ENCODE assay signal across 17 mouse cellular contexts in the genomic region with DNA sequence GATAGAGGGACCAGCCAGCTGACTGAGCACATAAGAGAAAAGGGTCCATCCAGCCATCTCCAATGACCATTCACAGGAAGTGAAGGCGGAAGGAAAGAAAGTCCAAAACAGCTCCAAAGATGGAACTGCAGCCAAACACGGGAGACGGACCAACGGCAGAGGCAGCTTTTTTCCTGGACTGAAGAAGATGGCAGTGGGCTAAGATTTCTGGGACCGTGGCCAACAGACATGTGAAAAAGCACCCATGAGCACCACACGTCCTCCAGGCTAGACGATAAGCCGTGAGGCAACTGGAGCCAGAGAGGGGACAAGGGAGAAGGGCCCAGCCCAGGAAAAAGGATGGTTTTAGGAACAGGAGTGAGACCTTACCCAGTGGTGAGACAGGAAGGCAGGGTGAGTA. TPM values are rescaled to one million over a fixed set of nuclear protein-coding genes. Genes with fewer than 3 reads are reported as not detected.
DNase-seq lines count a peak whose midpoint lies in the region; ATAC-seq and TF ChIP-seq lines count a peak whose summit lies in the region.
"Had no signal": no experiment of that assay in that cellular context is flagged by ENCODE, and none has a peak within 500 bp of the region (broad histone marks: within the 10 kb centered on the region; RNA-seq: fewer than 3 reads in every experiment).

No protein-coding gene starts in this region.

- no peak overlapping the region for H3K4me2 ChIP-seq in kidney, embryonic 15.5 days
- H3K4me2 ChIP-seq: limb, embryonic 15.5 days; neural tube, embryonic 15.5 days had no signal

- no peaks in the 10 kb centered on the region for H3K27me3 ChIP-seq in kidney, embryonic 15.5 days
- H3K27me3 ChIP-seq: limb, embryonic 15.5 days; neural tube, embryonic 15.5 days had no signal

- 0 out of 2 replicates have a peak, but pooled peaks cover 4% of the 10 kb centered on the region for H3K36me3 ChIP-seq in kidney, embryonic 15.5 days
- H3K36me3 ChIP-seq: neural tube, embryonic 15.5 days had no signal

- TF ChIP-seq POLR2A in lung, adult 2 months (IDR thresholded peaks at IDR 0.05; ENCODE audit: borderline replicate concordance, extremely low read depth, low read depth, low read length) = no peak

- peaks cover 21% of the 10 kb centered on the region for H3K4me1 ChIP-seq in kidney, embryonic 15.5 days
- no peaks in the 10 kb centered on the region for H3K4me1 ChIP-seq in lung, adult 2 months (ENCODE audit: control insufficient read depth, insufficient read depth, low read length)
- H3K4me1 ChIP-seq: embryonic facial prominence, embryonic 10.5 days had no signal

- H3K4me3 ChIP-seq in kidney, embryonic 15.5 days (replicated peaks) = no peak overlapping the region
- no peak overlapping the region for H3K4me3 ChIP-seq in lung, adult 2 months (replicated peaks; ENCODE audit: extremely low read depth, low read depth, low read length)
- H3K4me3 ChIP-seq: embryonic facial prominence, embryonic 10.5 days; erythroblast, embryonic 14.5 days; limb, embryonic 15.5 days; neural tube, embryonic 15.5 days had no signal

- H3K9ac ChIP-seq in kidney, embryonic 15.5 days = no peak overlapping the region
- H3K9ac ChIP-seq: limb, embryonic 15.5 days; liver, postnatal 0 days; neural tube, embryonic 15.5 days had no signal

- DNase-seq in cerebellum, postnatal 10 days = peak; percentile 63
- DNase-seq in cerebellum, postnatal 4 days (ENCODE audit: low spot score in 2 of 2) = no peak
- peak; percentile 29 for DNase-seq in kidney, postnatal 10 days
- DNase-seq in lung, postnatal 10 days = peak; percentile 40
- no peak for DNase-seq in lung, adult 2 months
- peak; percentile 61 for DNase-seq in heart, postnatal 4 days
- DNase-seq in neural tube, embryonic 10.5 days (ENCODE audit: extremely low spot score, low spot score) = no peak
- DNase-seq: adrenal gland, postnatal 14 days; cerebellum, postnatal 25 days; gastrocnemius, postnatal 14 days; liver, postnatal 0 days had no signal

- ATAC-seq in kidney, embryonic 15.5 days (replicated peaks; ENCODE audit: low FRiP score) = no peak
- ATAC-seq: inflammation-experienced regulatory T-cells, adult 6 months; liver, postnatal 0 days had no signal

- H3K27ac ChIP-seq in kidney, embryonic 15.5 days = no peak overlapping the region
- H3K27ac ChIP-seq: embryonic facial prominence, embryonic 10.5 days; limb, embryonic 15.5 days; neural tube, embryonic 15.5 days had no signal

- WGBS in kidney, embryonic 15.5 days = 77% methylated on average over 8 of the region's 8 CpGs
- WGBS in lung, adult 2 months = 43% methylated on average over 8 of the region's 8 CpGs

- TF ChIP-seq CTCF in lung, adult 2 months (IDR thresholded peaks at IDR 0.05; ENCODE audit: insufficient read depth, low read length) = no peak

- no peaks in the 10 kb centered on the region for H3K9me3 ChIP-seq in kidney, embryonic 15.5 days (replicated peaks)
- H3K9me3 ChIP-seq: embryonic facial prominence, embryonic 10.5 days; limb, embryonic 15.5 days; neural tube, embryonic 15.5 days had no signal

RNA-seq across cellular contexts. Expression of gene Pdia5, which starts 20.6 kb away (rescaled TPM):
- polyA plus RNA-seq in kidney, embryonic 15.5 days (2015; fragmentation: Nextera tagmentation; extraction: Ambion mirVana) = 49.4 and 52.8 TPM in 2 replicates
- 10.5 and 11.3 TPM in 2 replicates for polyA plus RNA-seq in lung, adult 2 months (2012; rRNA removed)
- total RNA-seq in heart, postnatal 4 days (2021) = 10 to 100 TPM; 12.4 to 13.2 TPM

Comparison
In these comparisons a context has a peak if more than half of its experiments do, and no peak if none do; other contexts are left out.
1. DNase-seq: peak in cerebellum, postnatal 10 days (2 of 2), kidney, postnatal 10 days (single experiment), lung, postnatal 10 days (single experiment) and heart, postnatal 4 days (single experiment); none in cerebellum, postnatal 4 days (0 of 2), lung, adult 2 months (single experiment) and neural tube, embryonic 10.5 days (single experiment).